Mouse (Mus musculus) limb, embryonic 12.5 days (tissue): Measurements from ENCODE around the gene Gng7. TPM values are rescaled to one million over a fixed set of nuclear protein-coding genes. Genes with fewer than 3 reads are reported as not detected.
A peak's percentile ranks its signal among the peaks of the same experiment; 100 is the strongest.

Source experiments
- ATAC-seq: fragments of 200-750 bp; cut with Nextera tagmentation; 2 replicates; pipeline ENCODE4 v1.8.0; 2017; ENCODE audit warnings: low read depth, moderate TSS enrichment; ENCODE audit not compliant: insufficient number of reproducible peaks, insufficient read depth, low FRiP score, low TSS enrichment
- H3K27ac ChIP-seq: fragments of 300-500 bp; sonication (generic); 2 replicates; pipeline ENCODE4 v1.5.1; 2016; ENCODE audit warnings: mild to moderate bottlenecking, moderate library complexity
- H3K27me3 ChIP-seq: fragments of 300-500 bp; sonication (generic); 2 replicates; pipeline ENCODE4 v1.6.1; 2016; ENCODE audit warnings: mild to moderate bottlenecking, moderate library complexity
- H3K36me3 ChIP-seq: fragments of 300-500 bp; sonication (generic); 2 replicates; pipeline ENCODE4 v1.6.1; 2016; ENCODE audit warnings: mild to moderate bottlenecking, moderate library complexity
- H3K4me1 ChIP-seq: fragments of 300-500 bp; sonication (generic); replicated peaks from 2 replicates; pipeline ENCODE4 v1.6.1; 2016
- H3K4me2 ChIP-seq: fragments of 300-500 bp; sonication (generic); 2 replicates; pipeline ENCODE4 v1.6.1; 2016; ENCODE audit warnings: mild to moderate bottlenecking, moderate library complexity
- H3K4me3 ChIP-seq: fragments of 300-500 bp; sonication (generic); replicated peaks from 2 replicates; pipeline ENCODE4 v1.5.1; 2016; ENCODE audit warnings: mild to moderate bottlenecking
- H3K9ac ChIP-seq: fragments of 300-500 bp; sonication (generic); replicated peaks from 2 replicates; pipeline ENCODE4 v1.6.1; 2016; ENCODE audit warnings: mild to moderate bottlenecking, moderate library complexity
- H3K9me3 ChIP-seq: fragments of 300-500 bp; sonication (generic); 2 replicates; pipeline ENCODE4 v1.6.1; 2016; ENCODE audit warnings: mild to moderate bottlenecking, moderate library complexity
- WGBS: fragments of 180-500 bp; shearing (Covaris S2); methylation state at CpG from one replicate; pipeline ENCODE4 v1.1.7; 2016; 5-methylcytosine and 5-hydroxymethylcytosine counted together
- polyA plus RNA-seq: library from polyadenylated mRNA; unstranded; fragments of >200 nt; fragmentation: Nextera tagmentation; extraction: Ambion mirVana; gene quantifications from 2 replicates; pipeline ENCODE4 v1.2.1, GENCODE M21; 2016

Gene Gng7
- polyA plus RNA-seq, 1 experiment from 2014 or later = 6.2 TPM

GRCm38 (mm10) chr10:80982381-80982780 is 32.4 kb downstream of the Gng7 start:
- 54% methylated on average over 4 of the region's 4 CpGs for WGBS
- H3K9ac ChIP-seq = no peak overlapping the region

GRCm38 (mm10) chr10:80981564-80982112 is 33.1 kb downstream of the Gng7 start:
- Histone ChIP-seq H3K36me3 (no peaks in the 10 kb centered on the region), H3K4me3 (no peak overlapping the region), H3K4me2 (no peak overlapping the region), H3K4me1 (peaks cover 10% of the 10 kb centered on the region), H3K27me3 (peaks cover 44% of the 10 kb centered on the region), H3K9me3 (no peaks in the 10 kb centered on the region), H3K27ac (no peak overlapping the region), H3K9ac (no peak overlapping the region)
- 68% methylated on average over 7 of the region's 7 CpGs for WGBS
- ATAC-seq = no peak

More at GRCm38 (mm10) chr10:80982381-80982780, 32.4 kb downstream of the Gng7 start:
- peaks cover 51% of the 10 kb centered on the region for H3K27me3 ChIP-seq
- H3K27ac ChIP-seq = no peak overlapping the region
- no peaks in the 10 kb centered on the region for H3K36me3 ChIP-seq
- H3K4me1 ChIP-seq = peaks cover 10% of the 10 kb centered on the region
- H3K4me2 ChIP-seq = no peak overlapping the region
- no peaks in the 10 kb centered on the region for H3K9me3 ChIP-seq
- no peak for ATAC-seq
- H3K4me3 ChIP-seq = no peak overlapping the region

DNA sequence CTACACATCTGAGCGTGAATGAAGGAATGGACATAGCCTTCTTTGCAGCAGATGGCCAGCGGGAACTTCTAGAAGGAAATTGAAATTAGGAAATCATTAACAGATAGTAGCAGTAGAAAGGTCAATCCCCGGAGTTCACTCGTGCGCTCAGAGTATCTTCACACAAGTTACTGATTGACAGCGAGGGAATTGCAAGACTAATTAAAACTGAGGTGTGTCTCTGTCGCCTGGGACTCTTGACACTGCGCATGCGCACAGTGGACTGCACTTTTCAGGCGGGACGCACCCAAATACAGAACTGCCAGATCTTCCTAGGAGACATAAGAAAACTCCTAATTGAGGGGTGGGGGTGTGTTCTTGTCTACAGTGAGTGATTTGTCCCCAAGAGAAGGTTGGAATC is 39.3 kb downstream of the Gng7 start:
- Histone ChIP-seq H3K4me2 (no peak overlapping the region), H3K27me3 (no peaks in the 10 kb centered on the region), H3K9me3 (peaks cover 5% of the 10 kb centered on the region; the same call in 1 of the 2 replicates), H3K9ac (no peak overlapping the region), H3K4me3 (no peak overlapping the region), H3K36me3 (no peaks in the 10 kb centered on the region), H3K27ac (no peak overlapping the region), H3K4me1 (peaks cover 10% of the 10 kb centered on the region)
- ATAC-seq = no peak
- 93% methylated on average over 11 of the region's 11 CpGs for WGBS

GRCm38 (mm10) chr10:80973722-80974121 is 41.0 kb downstream of the Gng7 start:
- Histone ChIP-seq H3K27ac (no peak overlapping the region), H3K9me3 (peaks cover 5% of the 10 kb centered on the region; the same call in 1 of the 2 replicates), H3K9ac (no peak overlapping the region), H3K4me3 (no peak overlapping the region), H3K36me3 (no peaks in the 10 kb centered on the region), H3K4me2 (no peak overlapping the region), H3K27me3 (no peaks in the 10 kb centered on the region), H3K4me1 (peaks cover 10% of the 10 kb centered on the region)
- no peak for ATAC-seq
- WGBS = 94% methylated on average over 1 of the region's 1 CpGs

- no peak overlapping the region for H3K9ac ChIP-seq
- peak overlapping the region; percentile 32; the same call in 1 of the 2 replicates for H3K27ac ChIP-seq
- H3K4me1 ChIP-seq = peaks cover 14% of the 10 kb centered on the region
- no peaks in the 10 kb centered on the region for H3K27me3 ChIP-seq
- no peak overlapping the region for H3K4me2 ChIP-seq
- 49% methylated on average over 11 of the region's 11 CpGs for WGBS
- ATAC-seq = 0 out of 2 replicates have a peak, but pooled peaks have one; percentile 39
- no peaks in the 10 kb centered on the region for H3K36me3 ChIP-seq
- H3K4me3 ChIP-seq = no peak overlapping the region
- peaks cover 5% of the 10 kb centered on the region; the same call in 1 of the 2 replicates for H3K9me3 ChIP-seq
These were observed 42.4 kb downstream of the Gng7 start for GRCm38 (mm10) chr10:80972071-80972987.

GRCm38 (mm10) chr10:80971533-80971932 is 43.2 kb downstream of the Gng7 start:
- Histone ChIP-seq H3K27ac (no peak overlapping the region), H3K4me1 (peaks cover 19% of the 10 kb centered on the region), H3K9me3 (peaks cover 5% of the 10 kb centered on the region; the same call in 1 of the 2 replicates), H3K4me2 (no peak overlapping the region), H3K9ac (no peak overlapping the region), H3K27me3 (no peaks in the 10 kb centered on the region), H3K36me3 (no peaks in the 10 kb centered on the region), H3K4me3 (no peak overlapping the region)
- no peak for ATAC-seq
- WGBS = 72% methylated on average over 15 of the region's 15 CpGs

- no peak for ATAC-seq
- Histone ChIP-seq H3K9ac (no peak overlapping the region), H3K4me3 (no peak overlapping the region), H3K27ac (no peak overlapping the region), H3K4me1 (peaks cover 19% of the 10 kb centered on the region), H3K27me3 (no peaks in the 10 kb centered on the region), H3K9me3 (peaks cover 5% of the 10 kb centered on the region; the same call in 1 of the 2 replicates), H3K36me3 (no peaks in the 10 kb centered on the region), H3K4me2 (no peak overlapping the region)
- WGBS = 86% methylated on average over 8 of the region's 8 CpGs
These were observed 44.6 kb downstream of the Gng7 start for GRCm38 (mm10) chr10:80970159-80970558.

DNA sequence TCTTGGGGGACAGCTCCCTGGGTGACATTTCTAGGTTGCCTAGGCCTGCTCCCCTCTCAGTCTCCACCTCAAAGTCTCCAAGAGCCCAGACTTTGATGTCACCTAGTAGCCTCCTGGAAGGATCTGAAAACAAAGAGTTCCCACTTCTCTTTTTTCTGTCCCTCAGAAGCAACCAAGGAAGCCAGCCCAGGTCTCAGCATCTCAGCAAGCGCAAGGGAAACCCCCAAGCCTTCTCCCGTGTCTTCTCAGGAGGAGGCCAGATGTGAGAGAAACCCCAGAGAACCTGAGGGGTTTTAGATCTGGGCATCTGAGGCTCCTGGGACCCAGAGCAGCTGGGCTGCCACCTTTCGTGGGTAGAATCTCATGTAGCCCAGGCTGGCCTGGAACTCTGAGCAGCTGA is 45.4 kb downstream of the Gng7 start:
- WGBS = 73% methylated on average over 3 of the region's 3 CpGs
- ATAC-seq = no peak
- H3K4me1 ChIP-seq = peaks cover 23% of the 10 kb centered on the region
- H3K27ac ChIP-seq = no peak overlapping the region
- H3K4me3 ChIP-seq = no peak overlapping the region
- H3K9ac ChIP-seq = no peak overlapping the region
- no peaks in the 10 kb centered on the region for H3K27me3 ChIP-seq
- peaks cover 5% of the 10 kb centered on the region; the same call in 1 of the 2 replicates for H3K9me3 ChIP-seq
- no peaks in the 10 kb centered on the region for H3K36me3 ChIP-seq
- H3K4me2 ChIP-seq = no peak overlapping the region

DNA sequence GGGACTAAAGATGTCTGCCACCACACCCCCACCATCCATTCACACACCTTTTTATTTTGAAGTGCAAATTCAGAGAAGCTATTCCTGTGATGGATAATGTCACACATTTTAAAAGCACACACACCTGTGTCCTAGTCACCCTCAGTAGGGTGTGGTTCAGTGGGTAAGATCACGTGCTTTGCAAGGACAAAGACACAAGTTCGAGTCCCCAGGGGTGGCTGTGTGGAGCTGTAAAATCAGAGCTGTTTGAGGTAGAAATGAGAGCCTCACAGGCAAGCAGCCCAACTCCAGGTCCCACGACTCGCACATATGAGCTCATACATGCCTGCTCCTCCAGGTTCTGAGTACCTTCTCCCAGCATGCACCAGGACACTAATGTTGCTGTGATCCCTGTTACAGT is 46.6 kb downstream of the Gng7 start:
- Histone ChIP-seq H3K9ac (no peak overlapping the region), H3K4me1 (peaks cover 32% of the 10 kb centered on the region), H3K36me3 (no peaks in the 10 kb centered on the region), H3K27ac (no peak overlapping the region), H3K4me3 (no peak overlapping the region), H3K9me3 (peaks cover 5% of the 10 kb centered on the region; the same call in 1 of the 2 replicates), H3K27me3 (no peaks in the 10 kb centered on the region), H3K4me2 (no peak overlapping the region)
- 82% methylated on average over 4 of the region's 4 CpGs for WGBS
- ATAC-seq = no peak

DNA sequence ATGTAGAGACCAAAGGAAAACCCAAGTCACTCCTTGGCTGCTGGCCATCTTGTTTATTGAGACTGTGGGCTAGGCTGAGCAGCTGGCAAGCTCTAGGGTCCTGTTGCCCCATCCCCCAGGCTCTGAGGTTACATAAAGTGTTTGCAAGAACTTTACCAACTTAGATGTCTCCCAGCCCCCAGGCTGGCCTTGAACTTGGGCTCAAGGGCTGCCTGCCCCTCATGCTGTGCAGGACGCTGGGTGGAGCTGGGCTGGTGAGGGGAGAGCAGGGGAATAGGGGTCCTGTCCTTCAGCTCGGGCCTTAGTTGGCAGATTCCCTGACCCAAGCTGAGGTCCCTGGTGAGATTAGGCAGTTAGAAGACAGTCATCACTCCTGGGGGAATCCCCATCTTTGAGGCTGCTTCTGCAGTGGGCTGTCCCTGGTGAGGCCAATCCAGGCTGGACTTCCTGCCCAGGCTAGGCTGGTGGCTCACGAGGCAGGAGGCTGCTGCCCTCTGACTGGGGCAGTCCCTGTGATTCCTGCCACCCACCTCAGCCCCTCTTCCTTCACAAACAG is 47.6 kb downstream of the Gng7 start:
- H3K4me2 ChIP-seq = 0 out of 2 replicates have a peak overlapping the region, but pooled peaks have one; percentile 15
- H3K4me3 ChIP-seq = no peak overlapping the region
- H3K9ac ChIP-seq = no peak overlapping the region
- no peak for ATAC-seq
- H3K27me3 ChIP-seq = no peaks in the 10 kb centered on the region
- H3K4me1 ChIP-seq = peaks cover 26% of the 10 kb centered on the region
- H3K36me3 ChIP-seq = no peaks in the 10 kb centered on the region
- peaks cover 5% of the 10 kb centered on the region; the same call in 1 of the 2 replicates for H3K9me3 ChIP-seq
- H3K27ac ChIP-seq = 0 out of 2 replicates have a peak overlapping the region, but pooled peaks have one; percentile 7
- 49% methylated on average over 3 of the region's 3 CpGs for WGBS

DNA sequence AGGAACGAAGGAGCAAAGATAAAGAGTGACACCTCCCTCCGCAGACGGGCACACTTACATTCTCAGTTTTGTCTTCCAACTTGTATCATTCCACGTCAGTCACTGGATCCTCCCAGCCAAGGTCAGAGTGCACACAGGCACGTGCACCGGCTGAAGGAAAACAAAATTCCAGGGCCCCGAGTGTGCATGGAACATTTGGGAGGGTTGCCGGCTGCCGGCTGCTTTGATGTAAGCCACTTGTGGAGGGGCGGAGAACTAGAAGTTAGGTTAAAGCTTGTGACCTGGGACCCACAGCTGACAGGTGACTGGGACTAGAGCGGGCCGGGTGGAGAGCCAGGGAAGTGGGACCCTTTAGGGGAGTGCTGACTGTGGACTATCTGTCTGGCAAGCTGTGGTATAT is 48.4 kb downstream of the Gng7 start:
- Histone ChIP-seq H3K27ac (no peak overlapping the region), H3K9ac (no peak overlapping the region), H3K27me3 (no peaks in the 10 kb centered on the region), H3K4me3 (no peak overlapping the region), H3K9me3 (peaks cover 5% of the 10 kb centered on the region; the same call in 1 of the 2 replicates), H3K36me3 (no peaks in the 10 kb centered on the region), H3K4me1 (peaks cover 34% of the 10 kb centered on the region), H3K4me2 (no peak overlapping the region)
- WGBS = 50% methylated on average over 12 of the region's 12 CpGs
- no peak for ATAC-seq
